Mouse (Mus musculus) ES-Bruce4 (cell line): ENCODE results near the gene Lnx2.

Source experiments
- CTCF ChIP-seq: IDR thresholded peaks from one replicate; pipeline ENCODE4 v1.8.1; 2011; ENCODE audit warnings: low read depth, low read length
- EP300 ChIP-seq: IDR thresholded peaks from 2 replicates; pipeline ENCODE4 v1.6.1; 2011; ENCODE audit warnings: low read depth, low read length; ENCODE audit not compliant: insufficient read depth
- POLR2A ChIP-seq: IDR thresholded peaks from one replicate; pipeline ENCODE4 v1.8.1; 2011; ENCODE audit warnings: low read length; ENCODE audit not compliant: insufficient read depth

DNA sequence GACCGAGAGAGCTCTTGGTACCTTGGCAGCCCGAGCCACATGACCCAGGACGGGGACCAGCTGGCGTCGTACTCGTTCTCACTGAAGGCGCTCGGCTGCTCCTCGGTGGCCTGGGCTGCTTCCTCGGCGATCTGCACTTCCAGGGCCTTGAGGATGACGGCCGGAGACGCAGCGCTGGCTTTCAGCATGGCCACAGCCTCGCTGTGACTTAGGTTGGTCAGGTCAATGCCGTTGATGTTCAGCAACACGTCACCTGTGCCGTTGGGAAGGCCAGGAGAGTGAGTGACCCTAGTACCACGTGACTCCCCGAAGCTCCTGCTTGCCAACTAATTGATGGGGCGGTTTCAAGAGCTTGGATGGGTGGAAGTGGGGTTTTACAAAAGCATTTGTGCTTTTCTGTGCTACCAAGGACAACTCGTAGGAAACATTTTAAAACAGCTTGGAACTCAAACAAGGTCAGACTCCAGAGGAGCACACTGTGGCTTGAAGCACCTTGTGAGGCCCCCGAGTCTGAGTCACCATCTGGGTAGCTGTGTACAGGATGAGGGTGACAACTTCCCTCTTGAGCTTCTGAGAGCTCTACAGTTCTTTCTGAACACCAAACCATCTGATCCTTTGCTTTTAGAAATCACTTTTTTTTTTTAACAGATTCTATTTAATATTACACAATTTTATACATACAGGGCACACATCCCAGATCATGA is 51.9 kb downstream of the Lnx2 start:
- no peak for TF ChIP-seq CTCF
- no peak for TF ChIP-seq POLR2A
- TF ChIP-seq EP300: no peak
